Mouse (Mus musculus) layer of hippocampus, postnatal 25 days (tissue): Measurements from ENCODE around the gene Slc5a2. TPM values are rescaled to one million over a fixed set of nuclear protein-coding genes. Genes with fewer than 3 reads are reported as not detected.

Experiments used
- microRNA-seq, 2 experiments: library from miRNA; unstranded; fragments of <30 nt; microRNA quantifications; one replicate each; pipeline ENCODE4 v1.2.0; 2021
- total RNA-seq, 2 experiments: library from RNA; stranded (reverse); gene quantifications; 2 replicates each; pipeline ENCODE4 v1.2.3; 2021

Gene Slc5a2
- total RNA-seq, 2 experiments from 2014 or later: not detected

Small RNA genes lying within 50 kb of the gene (microRNA-seq; reads per million reads assigned to microRNA genes)
- gene Mir3103: 1.00 to 1.3 reads per million in 2 experiments

Other genes with a start within 250 kb of the Slc5a2 start
- gene Itgam, start 203.0 kb upstream of the Slc5a2 start, total RNA-seq: 10 to 100 TPM; 13.1 to 13.9 TPM
- gene Gm49368, start 203.0 kb upstream of the Slc5a2 start, total RNA-seq: not detected
- gene Itgax, start 136.1 kb upstream of the Slc5a2 start, total RNA-seq: under 1 TPM; 0.09 to 0.20 TPM
- gene Itgad, start 111.3 kb upstream of the Slc5a2 start, total RNA-seq: 1 to 10 TPM in 1 of 2 experiments, under 1 TPM in 1; 0.79 to 1.5 TPM
- 1 to 10 TPM; 2.7 to 4.4 TPM for gene Cox6a2, start 59.3 kb upstream of the Slc5a2 start, total RNA-seq
- gene Armc5, start 28.3 kb upstream of the Slc5a2 start, total RNA-seq: 10 to 100 TPM; 12.4 to 13.2 TPM
- gene 9130023H24Rik, start 27.6 kb upstream of the Slc5a2 start, total RNA-seq: 1 to 10 TPM; 3.6 to 3.9 TPM
- gene Tgfb1i1, start 18.8 kb upstream of the Slc5a2 start, total RNA-seq: 10 to 100 TPM; 16.3 to 20.4 TPM
- gene BC017158, start 32.5 kb downstream of the Slc5a2 start, total RNA-seq: 10 to 100 TPM; 24.1 to 24.6 TPM
- 10 to 100 TPM; 42.3 to 48.8 TPM for gene Rgs10, start 153.1 kb downstream of the Slc5a2 start, total RNA-seq
- gene Tial1, start 196.1 kb downstream of the Slc5a2 start, total RNA-seq: 100 to 1,000 TPM in 1 of 2 experiments, 10 to 100 TPM in 1; 92.6 to 117 TPM